Mouse (Mus musculus) embryonic facial prominence, embryonic 12.5 days (tissue): ENCODE data around the gene Mov10. TPM values are rescaled to one million over a fixed set of nuclear protein-coding genes. Genes with fewer than 3 reads are reported as not detected.
"Not testable (repeated sequence)": the region's sequence is repeated elsewhere in the genome, so short reads cannot be mapped to it uniquely, and the experiment has no call there.

Experiments
- ATAC-seq: fragments of 200-750 bp; cut with Nextera tagmentation; 2 replicates; pipeline ENCODE4 v1.8.0; 2017; ENCODE audit not compliant: insufficient number of reproducible peaks, insufficient read depth, low FRiP score, low TSS enrichment
- H3K27ac ChIP-seq: fragments of 300-500 bp; sonication (generic); 2 replicates; pipeline ENCODE4 v1.5.1; 2016; ENCODE audit warnings: mild to moderate bottlenecking
- H3K27me3 ChIP-seq: fragments of 300-500 bp; sonication (generic); 2 replicates; pipeline ENCODE4 v1.6.1; 2016; ENCODE audit warnings: mild to moderate bottlenecking, moderate library complexity
- H3K36me3 ChIP-seq: fragments of 300-500 bp; sonication (generic); 2 replicates; pipeline ENCODE4 v1.6.1; 2016; ENCODE audit warnings: mild to moderate bottlenecking
- H3K4me1 ChIP-seq: fragments of 300-500 bp; sonication (generic); 2 replicates; pipeline ENCODE4 v1.6.1; 2016
- H3K4me2 ChIP-seq: fragments of 300-500 bp; sonication (generic); replicated peaks from 2 replicates; pipeline ENCODE4 v1.6.1; 2016; ENCODE audit warnings: mild to moderate bottlenecking, moderate library complexity
- H3K4me3 ChIP-seq: fragments of 300-500 bp; sonication (generic); 2 replicates; pipeline ENCODE4 v1.5.1; 2016; ENCODE audit warnings: mild to moderate bottlenecking
- H3K9ac ChIP-seq: fragments of 300-500 bp; sonication (generic); 2 replicates; pipeline ENCODE4 v1.6.1; 2016; ENCODE audit warnings: mild to moderate bottlenecking, moderate library complexity
- H3K9me3 ChIP-seq: fragments of 300-500 bp; sonication (generic); 2 replicates; pipeline ENCODE4 v1.6.1; 2016; ENCODE audit warnings: mild to moderate bottlenecking, moderate library complexity
- WGBS: fragments of 180-500 bp; shearing (Covaris S2); methylation state at CpG from one replicate; pipeline ENCODE4 v1.1.7; 2016; 5-methylcytosine and 5-hydroxymethylcytosine counted together
- polyA plus RNA-seq: library from polyadenylated mRNA; unstranded; fragments of >200 nt; fragmentation: Nextera tagmentation; extraction: Ambion mirVana; gene quantifications from 2 replicates; pipeline ENCODE4 v1.2.1, GENCODE M21; 2016

Gene Mov10
- polyA plus RNA-seq, result 70.8 and 73.8 TPM in 2 replicates

DNA sequence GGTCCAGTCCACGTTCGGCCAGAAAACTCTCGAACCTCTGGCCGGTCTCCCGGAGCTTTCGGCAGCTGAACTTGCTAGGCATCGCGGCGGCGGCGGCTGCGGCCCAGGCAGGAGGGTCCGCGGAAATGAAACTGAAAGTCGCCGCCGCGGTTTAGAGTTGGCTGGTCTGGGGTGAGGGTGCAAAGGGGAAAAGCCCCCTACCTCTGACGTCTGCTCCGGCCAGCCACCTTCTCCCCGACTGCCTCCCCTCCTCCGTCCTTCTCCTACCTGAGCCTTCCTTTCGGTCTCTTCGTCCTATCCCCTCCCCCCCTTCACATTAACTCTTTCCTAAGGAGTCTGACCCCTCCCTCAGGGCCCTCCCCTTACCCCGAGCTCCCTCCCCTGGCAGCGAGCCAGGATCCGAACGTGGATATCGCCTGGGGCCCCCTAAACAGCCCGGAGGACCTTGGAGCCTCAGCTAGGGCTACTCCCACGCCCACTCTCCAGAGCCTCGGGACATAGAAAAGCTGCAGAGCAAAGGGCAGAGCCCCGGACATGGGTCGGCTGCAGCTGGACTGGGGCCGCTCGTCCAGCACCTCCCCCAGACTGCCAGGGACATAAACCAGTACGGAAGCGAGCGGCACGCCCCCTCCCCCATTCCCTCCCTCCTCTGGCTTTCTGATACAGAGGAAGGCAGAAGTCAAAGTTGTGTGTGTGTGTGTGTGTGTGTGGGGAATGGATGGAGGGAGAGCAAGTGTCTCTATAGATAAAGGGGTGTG, at the start of gene Mov10:
TSS of gene Mov10 (minus strand) at position 573 of the 758 bp plus-strand sequence.
- ATAC-seq, result peak; percentile 78
- Histone ChIP-seq H3K9me3 (no peaks in the 10 kb centered on the region), H3K4me3 (peak within 1 kb of the TSS; percentile 86), H3K27ac (peak within 1 kb of the TSS; percentile 94), H3K4me1 (peaks cover 18% of the 10 kb centered on the region), H3K9ac (peak within 1 kb of the TSS; percentile 91), H3K4me2 (peak within 1 kb of the TSS; percentile 84), H3K36me3 (0 out of 2 replicates have a peak, but pooled peaks cover 4% of the 10 kb centered on the region), H3K27me3 (no peaks in the 10 kb centered on the region)
- 1% methylated on average over 40 of the region's 40 CpGs for WGBS

DNA sequence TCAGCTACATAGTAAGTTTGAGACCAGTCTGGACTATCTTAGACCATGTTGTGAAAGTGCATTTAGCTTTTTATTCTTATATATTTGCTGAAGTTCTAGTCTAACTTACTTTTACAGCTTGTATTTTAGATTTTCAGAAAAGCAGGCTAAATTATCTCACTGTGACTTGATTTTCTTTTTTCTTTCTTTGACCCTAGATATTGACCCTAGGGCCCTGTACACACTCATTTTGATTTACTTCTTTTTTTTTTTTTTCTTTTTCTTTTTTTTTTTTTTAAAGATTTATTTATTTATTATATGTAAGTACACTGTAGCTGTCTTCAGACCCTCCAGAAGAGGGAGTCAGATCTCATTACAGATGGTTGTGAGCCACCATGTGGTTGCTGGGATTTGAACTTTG, 48.3 kb upstream of the Mov10 start:
- H3K9ac ChIP-seq, H3K27me3 ChIP-seq, H3K9me3 ChIP-seq, H3K27ac ChIP-seq, H3K4me3 ChIP-seq, ATAC-seq: not testable (repeated sequence)
- 0 out of 2 replicates have a peak overlapping the region, but pooled peaks have one; percentile 75 for H3K4me2 ChIP-seq
- peaks cover 24% of the 10 kb centered on the region for H3K4me1 ChIP-seq
- peaks cover 20% of the 10 kb centered on the region for H3K36me3 ChIP-seq

DNA sequence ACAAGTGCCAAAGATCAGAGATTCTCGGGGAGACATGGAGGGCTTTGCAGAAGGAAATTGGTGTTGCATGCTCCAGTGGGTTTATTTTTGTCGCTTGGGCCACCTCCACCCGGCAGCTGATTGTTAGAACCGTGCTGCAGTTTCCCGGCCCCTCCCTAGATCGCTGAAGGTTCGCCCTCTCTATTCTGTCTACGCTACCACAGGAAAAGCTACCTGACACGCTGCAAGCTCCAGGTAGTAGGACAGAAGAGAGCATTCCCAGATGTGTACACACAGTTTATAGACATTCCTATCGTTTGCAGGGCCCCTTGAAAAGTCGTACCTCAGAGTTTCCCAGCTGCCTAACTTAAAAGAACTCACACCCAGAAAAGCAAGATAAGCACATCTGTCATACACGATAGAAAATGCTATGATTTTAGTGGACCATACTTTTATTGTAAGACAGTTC, 47.0 kb upstream of the Mov10 start:
- peaks cover 7% of the 10 kb centered on the region; the same call in 1 of the 2 replicates for H3K36me3 ChIP-seq
- H3K27me3 ChIP-seq, result no peaks in the 10 kb centered on the region
- H3K4me2 ChIP-seq, result peak overlapping the region; percentile 75
- 1% methylated on average over 12 of the region's 12 CpGs for WGBS
- H3K9ac ChIP-seq, result peak overlapping the region; percentile 90
- no peaks in the 10 kb centered on the region for H3K9me3 ChIP-seq
- H3K4me3 ChIP-seq, result peak overlapping the region; percentile 84
- peaks cover 24% of the 10 kb centered on the region for H3K4me1 ChIP-seq
- ATAC-seq, result no peak
- peak overlapping the region; percentile 97 for H3K27ac ChIP-seq

DNA sequence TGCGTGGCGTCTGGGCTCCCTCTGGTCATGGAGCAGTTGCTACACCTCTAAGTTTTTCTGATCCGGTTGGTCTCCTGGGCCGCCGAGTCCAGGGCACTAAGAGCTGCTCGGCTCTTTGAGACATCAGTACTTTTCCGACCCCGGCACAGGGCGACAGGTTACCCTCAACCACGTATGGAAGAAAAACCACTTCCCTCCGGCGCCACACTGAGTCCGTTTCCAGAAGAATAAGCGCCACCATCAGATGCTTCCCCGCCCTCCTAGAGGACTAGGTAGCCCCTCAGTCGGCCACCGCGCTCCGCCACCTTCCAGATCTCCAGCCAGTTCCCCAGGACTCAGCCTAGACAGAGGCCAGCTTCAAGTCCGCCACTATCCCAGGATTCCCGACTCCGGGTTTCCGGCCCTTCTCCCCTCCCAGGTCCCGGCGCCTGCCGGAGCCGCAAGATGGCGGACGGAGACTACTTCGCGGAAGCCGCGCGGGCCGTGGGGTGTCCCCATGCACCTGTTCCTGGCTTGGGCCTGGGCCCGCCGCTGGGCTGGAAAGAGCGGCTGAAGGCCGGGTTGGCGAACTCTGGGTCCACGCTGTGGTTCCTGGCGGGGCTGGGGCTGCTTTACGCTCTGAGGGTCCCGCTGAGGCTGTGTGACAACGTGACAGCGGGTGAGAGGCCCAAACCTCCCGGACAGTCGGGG, 46.4 kb upstream of the Mov10 start:
- H3K4me3 ChIP-seq, result peak overlapping the region; percentile 84
- peaks cover 3% of the 10 kb centered on the region; the same call in 1 of the 2 replicates for H3K36me3 ChIP-seq
- under 1% methylated on average over 48 of the region's 48 CpGs for WGBS
- peak; percentile 87 for ATAC-seq
- peak overlapping the region; percentile 97 for H3K27ac ChIP-seq
- H3K4me2 ChIP-seq, result peak overlapping the region; percentile 75
- H3K27me3 ChIP-seq, result no peaks in the 10 kb centered on the region
- H3K9ac ChIP-seq, result peak overlapping the region; percentile 90
- H3K9me3 ChIP-seq, result no peaks in the 10 kb centered on the region
- peaks cover 24% of the 10 kb centered on the region for H3K4me1 ChIP-seq

DNA sequence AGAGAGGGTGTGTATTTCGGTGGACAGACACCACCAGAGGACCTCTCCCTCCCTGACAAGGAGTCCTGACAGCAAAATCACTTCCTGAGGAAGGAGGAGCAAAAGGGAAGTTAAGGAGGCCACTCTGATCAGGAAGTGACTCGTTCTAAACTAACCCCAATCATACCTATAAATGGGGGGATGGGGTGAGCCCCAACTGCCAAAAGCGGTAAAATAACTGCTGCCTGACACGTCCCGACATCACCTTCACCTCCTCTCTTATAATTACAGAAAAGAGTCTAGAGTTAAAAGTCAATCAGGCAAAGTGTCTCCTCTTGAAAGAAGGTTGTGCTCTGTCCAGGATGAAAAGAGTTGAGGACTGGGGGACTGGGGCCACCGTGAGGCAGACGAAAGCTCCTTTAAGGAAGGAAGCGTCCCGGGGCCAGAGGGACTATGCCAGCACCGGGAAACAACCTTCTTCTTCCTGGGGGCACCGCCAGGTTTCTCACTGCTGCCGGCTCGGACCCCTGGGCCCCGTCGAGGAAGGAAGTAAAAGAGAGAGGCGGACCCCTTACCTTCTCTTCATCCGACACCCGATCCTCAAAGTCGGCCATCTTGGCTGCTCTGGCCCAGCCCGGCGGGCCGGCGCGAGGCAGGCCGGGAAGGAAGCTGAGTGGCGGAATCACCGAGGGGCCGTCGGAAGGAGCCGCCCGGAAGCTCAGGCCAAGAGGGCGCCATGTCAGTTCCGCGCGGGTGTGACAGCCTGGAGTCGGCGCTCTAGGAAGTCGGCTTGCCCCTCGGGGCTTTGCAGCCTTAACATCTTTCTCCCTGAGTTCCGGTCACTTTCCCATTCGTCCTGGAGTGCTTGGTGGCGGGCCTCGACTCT, 45.7 kb upstream of the Mov10 start, which contains the start of the genes St7l and Capza1:
TSS of gene St7l (plus strand) at position 220 of the 865 bp plus-strand sequence.
TSS of gene Capza1 (minus strand) at position 720 of the 865 bp plus-strand sequence.
- ATAC-seq, result peak; percentile 92
- WGBS, result under 1% methylated on average over 43 of the region's 43 CpGs

DNA sequence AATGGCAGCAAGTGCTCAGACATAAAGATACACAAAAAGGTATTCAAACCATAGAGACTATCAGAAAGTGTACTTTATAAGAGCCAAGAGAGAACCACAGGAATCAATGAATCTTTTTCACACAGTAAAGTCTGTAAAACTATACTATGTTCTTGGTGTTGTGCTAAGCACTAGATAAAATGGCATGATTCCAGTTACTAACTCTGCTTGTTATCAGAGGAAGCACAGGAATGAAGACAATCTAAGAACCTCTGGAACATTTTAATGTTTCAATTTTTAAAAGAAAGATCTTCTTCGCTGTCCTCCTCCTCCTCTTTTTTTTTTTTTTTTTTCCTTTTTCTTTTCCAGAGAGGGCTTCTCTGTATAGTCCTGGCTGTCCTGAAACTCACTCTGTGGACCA, 40.2 kb upstream of the Mov10 start:
- 94% methylated on average over 1 of the region's 1 CpGs for WGBS

More for the DNA sequence above, 45.7 kb upstream of the Mov10 start, which contains the start of the genes St7l and Capza1:
- Histone ChIP-seq H3K4me2 (peak within 1 kb of the TSS; percentile 75), H3K27me3 (no peaks in the 10 kb centered on the region), H3K4me3 (peak within 1 kb of the TSS; percentile 84), H3K9me3 (no peaks in the 10 kb centered on the region), H3K27ac (peak within 1 kb of the TSS; percentile 97), H3K36me3 (peaks cover 3% of the 10 kb centered on the region; the same call in 1 of the 2 replicates), H3K4me1 (peaks cover 24% of the 10 kb centered on the region), H3K9ac (peak within 1 kb of the TSS; percentile 90)

DNA sequence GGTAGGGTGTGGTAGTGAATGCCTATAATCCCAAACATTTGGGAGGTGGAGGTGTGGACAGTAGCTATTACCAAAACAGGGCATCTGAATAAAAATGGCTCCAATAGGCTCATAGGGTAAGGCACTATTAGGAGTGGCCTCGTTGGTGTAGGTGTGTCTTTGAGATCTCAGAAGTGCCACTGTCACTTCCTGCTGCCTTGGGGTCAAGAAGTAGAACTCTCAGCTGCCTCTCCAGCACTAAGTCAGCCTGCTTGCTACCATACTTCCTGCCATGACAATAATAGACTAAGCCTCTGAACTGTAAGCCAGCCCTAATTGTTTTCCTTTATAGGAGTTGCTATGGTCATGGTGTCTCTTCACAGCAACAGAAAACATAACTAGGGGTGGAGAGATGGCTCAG, 37.7 kb upstream of the Mov10 start:
- no peaks in the 10 kb centered on the region for H3K36me3 ChIP-seq
- no peak overlapping the region for H3K27ac ChIP-seq
- no peak for ATAC-seq
- no peak overlapping the region for H3K4me3 ChIP-seq
- 79% methylated on average over 1 of the region's 1 CpGs for WGBS
- H3K4me1 ChIP-seq, result no peaks in the 10 kb centered on the region
- no peak overlapping the region for H3K9ac ChIP-seq
- no peak overlapping the region for H3K4me2 ChIP-seq
- H3K27me3 ChIP-seq, result no peaks in the 10 kb centered on the region
- no peaks in the 10 kb centered on the region for H3K9me3 ChIP-seq

More for the DNA sequence above, 40.2 kb upstream of the Mov10 start:
- Histone ChIP-seq H3K9me3 (no peaks in the 10 kb centered on the region), H3K27me3 (no peaks in the 10 kb centered on the region), H3K36me3 (no peaks in the 10 kb centered on the region), H3K4me3 (no peak overlapping the region), H3K27ac (no peak overlapping the region), H3K9ac (no peak overlapping the region), H3K4me2 (no peak overlapping the region), H3K4me1 (peaks cover 15% of the 10 kb centered on the region)
- no peak for ATAC-seq

DNA sequence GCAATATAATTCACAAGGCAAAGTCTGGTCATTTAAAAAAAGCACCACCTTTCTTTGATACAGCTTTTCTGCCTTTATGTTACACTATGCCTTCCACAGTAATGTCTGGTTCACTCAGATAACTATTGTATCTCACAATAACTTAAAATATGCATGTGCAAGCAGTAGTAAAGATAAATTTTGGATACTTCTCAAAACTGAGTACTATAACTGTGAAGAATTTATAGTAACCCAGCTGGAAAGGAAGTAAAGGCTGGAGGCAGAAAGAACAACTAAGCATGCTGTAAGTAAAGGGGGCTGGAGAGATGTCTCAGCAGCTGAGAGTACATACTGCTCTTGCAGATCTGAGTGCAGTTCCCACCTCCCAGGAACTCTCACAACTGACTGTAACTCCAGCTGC, 36.5 kb upstream of the Mov10 start:
- peaks cover 3% of the 10 kb centered on the region; the same call in 1 of the 2 replicates for H3K36me3 ChIP-seq
- no peaks in the 10 kb centered on the region for H3K27me3 ChIP-seq
- H3K4me2 ChIP-seq, result no peak overlapping the region
- H3K4me1 ChIP-seq, result no peaks in the 10 kb centered on the region
- H3K9me3 ChIP-seq, result no peaks in the 10 kb centered on the region; the same call in 1 of the 2 replicates
- H3K27ac ChIP-seq, result no peak overlapping the region
- no peak for ATAC-seq
- H3K9ac ChIP-seq, result no peak overlapping the region
- no peak overlapping the region for H3K4me3 ChIP-seq

DNA sequence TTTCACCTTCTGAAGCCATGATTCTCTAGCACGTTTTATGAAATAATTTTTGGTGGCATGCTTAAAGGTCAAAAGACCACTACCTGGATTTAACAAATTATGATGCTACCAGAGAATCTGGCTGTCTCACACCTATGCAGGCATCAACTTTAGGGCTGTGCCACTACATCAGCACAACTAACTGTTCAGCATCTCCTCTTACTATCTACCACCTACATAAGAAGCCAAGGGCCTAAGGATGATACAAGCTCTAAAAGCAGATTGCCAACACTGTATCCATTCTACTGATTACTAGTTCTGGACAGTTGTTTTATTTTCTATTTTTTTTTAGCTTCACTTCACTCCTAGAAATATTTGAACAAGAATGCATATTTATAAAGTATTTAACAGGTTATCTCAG, 36.1 kb upstream of the Mov10 start:
- H3K4me2 ChIP-seq, result no peak overlapping the region
- H3K9me3 ChIP-seq, result no peaks in the 10 kb centered on the region; the same call in 1 of the 2 replicates
- H3K27me3 ChIP-seq, result no peaks in the 10 kb centered on the region
- no peak for ATAC-seq
- H3K9ac ChIP-seq, result no peak overlapping the region
- no peak overlapping the region for H3K27ac ChIP-seq
- H3K36me3 ChIP-seq, result peaks cover 6% of the 10 kb centered on the region; the same call in 1 of the 2 replicates
- WGBS, result 90% methylated on average over 1 of the region's 1 CpGs
- no peak overlapping the region for H3K4me3 ChIP-seq
- H3K4me1 ChIP-seq, result no peaks in the 10 kb centered on the region

DNA sequence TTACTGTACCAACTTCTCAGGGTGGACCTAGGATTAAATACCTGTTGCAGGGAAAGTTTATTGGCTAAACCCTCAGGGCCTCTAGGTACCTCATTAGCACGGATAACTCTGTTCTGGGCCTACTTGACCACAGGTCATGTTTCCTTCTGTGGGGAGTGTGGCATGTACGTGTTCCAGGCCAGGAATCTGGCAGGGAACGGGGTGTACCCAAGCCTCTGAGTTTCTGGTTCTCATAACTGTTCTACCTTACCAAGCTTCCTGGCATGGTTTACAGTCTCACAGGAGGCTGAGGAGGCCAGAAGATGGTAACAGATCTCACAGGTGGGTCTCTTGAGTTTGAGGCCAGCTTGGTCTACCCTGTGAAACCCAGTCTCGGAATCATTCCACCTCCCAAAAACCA, 28.2 kb upstream of the Mov10 start:
- H3K9me3 ChIP-seq, result no peaks in the 10 kb centered on the region; the same call in 1 of the 2 replicates
- H3K4me3 ChIP-seq, result no peak overlapping the region
- no peak for ATAC-seq
- no peaks in the 10 kb centered on the region for H3K27me3 ChIP-seq
- no peak overlapping the region for H3K4me2 ChIP-seq
- H3K9ac ChIP-seq, result no peak overlapping the region
- WGBS, result 87% methylated on average over 4 of the region's 4 CpGs
- H3K4me1 ChIP-seq, result no peaks in the 10 kb centered on the region
- peaks cover 30% of the 10 kb centered on the region for H3K36me3 ChIP-seq
- no peak overlapping the region for H3K27ac ChIP-seq

DNA sequence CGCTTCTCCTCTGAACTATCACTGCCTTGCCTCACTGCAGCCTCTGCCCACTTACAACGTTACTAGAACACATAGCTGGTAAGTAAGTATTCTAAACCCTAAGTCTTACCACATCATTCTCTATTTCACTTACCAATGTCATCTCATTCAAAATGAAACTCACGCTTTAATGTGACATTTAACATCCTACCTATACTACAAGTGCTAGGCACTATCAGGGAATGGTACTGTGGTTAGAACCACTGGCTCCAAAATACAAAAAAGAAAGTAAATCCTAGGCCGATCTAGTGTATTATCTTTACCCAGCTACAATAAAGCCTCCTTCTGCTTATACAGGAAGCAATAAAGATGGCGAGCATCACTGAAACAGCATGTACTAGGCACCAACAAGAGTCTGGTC, 22.7 kb upstream of the Mov10 start:
- no peak for ATAC-seq
- Histone ChIP-seq H3K27ac (no peak overlapping the region), H3K4me2 (no peak overlapping the region), H3K4me3 (no peak overlapping the region), H3K27me3 (no peaks in the 10 kb centered on the region), H3K36me3 (peaks cover 50% of the 10 kb centered on the region), H3K9me3 (no peaks in the 10 kb centered on the region), H3K9ac (no peak overlapping the region), H3K4me1 (no peaks in the 10 kb centered on the region)
- WGBS, result 97% methylated on average over 5 of the region's 5 CpGs
